Mouse (Mus musculus) heart, embryonic 13.5 days (tissue): ENCODE data around the gene Ahnak. TPM values are rescaled to one million over a fixed set of nuclear protein-coding genes. Genes with fewer than 3 reads are reported as not detected.

Source experiments
- ATAC-seq: fragments of 200-750 bp; cut with Nextera tagmentation; 2 replicates; pipeline ENCODE4 v1.8.0; 2017; ENCODE audit warnings: moderate TSS enrichment; ENCODE audit not compliant: insufficient number of reproducible peaks, low FRiP score, low TSS enrichment; ENCODE audit errors: extremely low read depth
- H3K27ac ChIP-seq: fragments of 300-500 bp; sonication (generic); replicated peaks from 2 replicates; pipeline ENCODE4 v1.5.1; 2015; ENCODE audit warnings: moderate library complexity, mild to moderate bottlenecking, inconsistent platforms
- H3K27me3 ChIP-seq: fragments of 300-500 bp; sonication (generic); replicated peaks from 2 replicates; pipeline ENCODE4 v1.6.1; 2015; ENCODE audit warnings: mild to moderate bottlenecking, inconsistent platforms
- H3K36me3 ChIP-seq: fragments of 300-500 bp; sonication (generic); 2 replicates; pipeline ENCODE4 v1.6.1; 2015; ENCODE audit warnings: mild to moderate bottlenecking, inconsistent platforms
- H3K4me1 ChIP-seq: fragments of 300-500 bp; sonication (generic); 2 replicates; pipeline ENCODE4 v1.6.1; 2015; ENCODE audit warnings: inconsistent platforms
- H3K4me2 ChIP-seq: fragments of 300-500 bp; sonication (generic); 2 replicates; pipeline ENCODE4 v1.6.1; 2015; ENCODE audit warnings: inconsistent platforms, mild to moderate bottlenecking, moderate library complexity
- H3K4me3 ChIP-seq: fragments of 300-500 bp; sonication (generic); 2 replicates; pipeline ENCODE4 v1.5.1; 2015; ENCODE audit warnings: moderate library complexity, mild to moderate bottlenecking, inconsistent platforms
- H3K9ac ChIP-seq: fragments of 300-500 bp; sonication (generic); 2 replicates; pipeline ENCODE4 v1.6.1; 2015; ENCODE audit warnings: inconsistent platforms, mild to moderate bottlenecking, moderate library complexity
- H3K9me3 ChIP-seq: fragments of 300-500 bp; sonication (generic); 2 replicates; pipeline ENCODE4 v1.6.1; 2016; ENCODE audit warnings: inconsistent platforms
- WGBS: fragments of 180-500 bp; shearing (Covaris S2); methylation state at CpG from one replicate; pipeline ENCODE4 v1.1.7; 2015; ENCODE audit warnings: mixed read lengths; 5-methylcytosine and 5-hydroxymethylcytosine counted together
- polyA plus RNA-seq: library from polyadenylated mRNA; unstranded; fragments of >200 nt; fragmentation: Nextera tagmentation; extraction: Ambion mirVana; gene quantifications from 2 replicates; pipeline ENCODE4 v1.2.1, GENCODE M21; 2015

The Ahnak gene
- polyA plus RNA-seq, result 22.8 TPM in 2 replicates

GRCm38 (mm10) chr19:8989066-8989566, at the start of gene Ahnak:
Ahnak (plus strand) TSS chr19:8989284.
- no peaks in the 10 kb centered on the region for H3K36me3 ChIP-seq
- WGBS, result under 1% methylated on average over 39 of the region's 42 CpGs
- H3K9me3 ChIP-seq, result no peaks in the 10 kb centered on the region
- peak within 1 kb of the TSS; percentile 71 for H3K4me2 ChIP-seq
- peak; percentile 16; the same call in 1 of the 2 replicates for ATAC-seq
- peak within 1 kb of the TSS; percentile 71 for H3K4me3 ChIP-seq
- peak within 1 kb of the TSS; percentile 93 for H3K27ac ChIP-seq
- H3K9ac ChIP-seq, result peak within 1 kb of the TSS; percentile 90
- H3K27me3 ChIP-seq, result no peaks in the 10 kb centered on the region
- peaks cover 85% of the 10 kb centered on the region for H3K4me1 ChIP-seq

- Histone ChIP-seq H3K4me1 (peaks cover 39% of the 10 kb centered on the region), H3K27me3 (no peaks in the 10 kb centered on the region), H3K4me2 (peak overlapping the region; percentile 82), H3K36me3 (peaks cover 56% of the 10 kb centered on the region), H3K9ac (peak overlapping the region; percentile 98), H3K27ac (peak overlapping the region; percentile 77; the same call in 1 of the 2 replicates), H3K9me3 (no peaks in the 10 kb centered on the region), H3K4me3 (peak overlapping the region; percentile 92)
- 83% methylated on average over 15 of the region's 15 CpGs for WGBS
- no peak for ATAC-seq
Observed at GRCm38 (mm10) chr19:8940526-8941133, 48.5 kb upstream of the Ahnak start.

GRCm38 (mm10) chr19:8941136-8941514, 48.0 kb upstream of the Ahnak start:
- H3K27me3 ChIP-seq, result no peaks in the 10 kb centered on the region
- peak overlapping the region; percentile 82 for H3K4me2 ChIP-seq
- peak overlapping the region; percentile 92 for H3K4me3 ChIP-seq
- ATAC-seq, result no peak
- no peaks in the 10 kb centered on the region for H3K9me3 ChIP-seq
- H3K27ac ChIP-seq, result peak overlapping the region; percentile 77
- 33% methylated on average over 10 of the region's 10 CpGs for WGBS
- H3K9ac ChIP-seq, result peak overlapping the region; percentile 98
- H3K36me3 ChIP-seq, result peaks cover 58% of the 10 kb centered on the region
- H3K4me1 ChIP-seq, result peaks cover 39% of the 10 kb centered on the region

DNA sequence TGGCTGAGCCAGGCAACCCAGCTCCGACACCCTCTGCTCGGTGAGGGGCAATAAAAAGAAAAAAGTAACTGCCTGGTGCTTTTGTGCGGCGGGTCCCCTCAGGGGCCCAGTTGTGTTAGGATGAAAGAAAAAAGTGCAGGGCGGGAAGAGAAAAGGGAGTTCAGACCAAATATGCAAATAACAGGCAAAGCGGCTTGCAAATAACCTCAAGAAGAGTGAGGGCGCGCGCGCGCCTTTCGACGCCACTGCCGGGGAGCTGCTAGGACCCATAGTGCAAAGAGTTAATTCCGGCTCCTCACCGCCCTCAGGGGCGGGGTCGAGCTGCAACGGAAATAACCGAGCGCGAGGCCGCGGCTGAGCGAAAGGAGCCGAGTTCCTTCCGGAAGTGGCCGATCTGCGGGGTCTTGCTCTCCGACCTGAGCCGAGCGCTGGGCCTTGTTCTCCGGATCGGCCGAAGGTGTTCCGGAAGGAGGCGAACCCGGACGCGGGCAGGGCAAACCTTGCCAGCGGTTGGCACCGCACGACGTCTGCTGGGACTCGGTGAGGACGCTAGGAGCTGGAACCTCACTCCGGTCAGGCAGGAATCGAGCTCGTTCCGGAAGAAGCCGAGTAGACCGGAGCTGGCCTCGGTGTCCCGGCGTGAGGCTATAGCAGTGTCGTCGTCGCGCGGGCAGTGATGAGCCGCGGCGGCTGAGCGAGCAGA, 47.4 kb upstream of the Ahnak start, which contains the start of gene Mta2:
Gene Mta2 (plus strand): TSS at position 361 of the 703 bp plus-strand sequence.
- Histone ChIP-seq H3K27me3 (no peaks in the 10 kb centered on the region), H3K4me3 (peak within 1 kb of the TSS; percentile 92), H3K9ac (peak within 1 kb of the TSS; percentile 98), H3K9me3 (no peaks in the 10 kb centered on the region), H3K36me3 (peaks cover 58% of the 10 kb centered on the region), H3K4me2 (peak within 1 kb of the TSS; percentile 82), H3K27ac (peak within 1 kb of the TSS; percentile 98), H3K4me1 (peaks cover 39% of the 10 kb centered on the region)
- ATAC-seq, result peak; percentile 78
- WGBS, result under 1% methylated on average over 64 of the region's 64 CpGs

- peak; percentile 20; the same call in 1 of the 2 replicates for ATAC-seq
- Histone ChIP-seq H3K4me2 (peak overlapping the region; percentile 82), H3K4me3 (peak overlapping the region; percentile 92), H3K36me3 (peaks cover 58% of the 10 kb centered on the region), H3K27me3 (no peaks in the 10 kb centered on the region), H3K4me1 (peaks cover 39% of the 10 kb centered on the region), H3K27ac (peak overlapping the region; percentile 98), H3K9me3 (no peaks in the 10 kb centered on the region), H3K9ac (peak overlapping the region; percentile 98)
- WGBS, result under 1% methylated on average over 46 of the region's 46 CpGs
Observed at GRCm38 (mm10) chr19:8942276-8942964, 46.7 kb upstream of the Ahnak start.

DNA sequence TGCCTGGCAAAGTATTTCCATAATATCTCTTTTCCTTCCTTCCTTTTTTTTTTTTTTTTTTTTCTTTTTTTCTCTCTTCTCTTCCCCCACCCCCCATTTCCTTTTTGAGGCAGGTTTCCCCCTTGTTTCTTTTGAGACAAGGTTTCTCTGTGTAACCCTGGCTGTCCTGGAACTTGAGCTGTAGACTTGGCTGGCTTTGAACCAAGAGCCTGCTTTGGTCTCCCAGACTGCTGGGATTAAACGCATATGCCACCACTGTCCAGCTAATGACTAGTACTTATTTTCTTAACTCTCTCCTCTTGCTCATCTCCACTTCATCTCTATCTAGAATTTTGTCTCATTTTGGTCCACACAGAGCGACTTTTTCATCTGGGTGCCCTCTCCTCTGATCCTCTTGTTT, 46.0 kb upstream of the Ahnak start:
- no peak for ATAC-seq
- Histone ChIP-seq H3K27ac (peak overlapping the region; percentile 98; the same call in 1 of the 2 replicates), H3K27me3 (no peaks in the 10 kb centered on the region), H3K9ac (peak overlapping the region; percentile 98), H3K4me1 (peaks cover 39% of the 10 kb centered on the region), H3K4me3 (peak overlapping the region; percentile 92), H3K36me3 (peaks cover 59% of the 10 kb centered on the region), H3K9me3 (no peaks in the 10 kb centered on the region), H3K4me2 (peak overlapping the region; percentile 82)
- WGBS, result 60% methylated on average over 2 of the region's 2 CpGs

DNA sequence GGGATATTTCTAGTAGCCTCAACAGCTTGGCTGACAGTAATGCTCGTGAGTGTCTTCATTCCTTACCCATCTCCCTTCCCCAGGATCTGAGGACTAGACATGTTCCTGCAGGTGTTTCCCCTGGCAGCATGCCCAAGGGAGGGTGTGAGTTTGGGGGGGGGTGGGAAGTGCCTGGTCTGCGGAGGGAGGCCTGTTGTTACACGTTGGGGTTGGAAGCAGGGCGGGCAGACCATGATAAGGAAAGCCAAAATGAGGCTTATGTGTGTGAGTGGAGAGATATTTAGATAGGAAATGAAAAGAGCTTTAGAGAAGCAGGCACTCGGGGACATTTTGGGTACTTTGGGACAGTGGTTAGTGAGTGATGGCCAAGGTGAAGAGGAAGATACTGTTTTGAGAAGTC, 45.0 kb upstream of the Ahnak start:
- Histone ChIP-seq H3K4me1 (peaks cover 39% of the 10 kb centered on the region), H3K4me3 (peak overlapping the region; percentile 92), H3K9ac (peak overlapping the region; percentile 98), H3K9me3 (no peaks in the 10 kb centered on the region), H3K27me3 (no peaks in the 10 kb centered on the region), H3K4me2 (peak overlapping the region; percentile 82), H3K27ac (peak overlapping the region; percentile 46), H3K36me3 (peaks cover 59% of the 10 kb centered on the region)
- ATAC-seq, result no peak
- WGBS, result 36% methylated on average over 5 of the region's 5 CpGs

GRCm38 (mm10) chr19:8944750-8945149, 44.3 kb upstream of the Ahnak start:
- WGBS, result 29% methylated on average over 5 of the region's 5 CpGs
- H3K27ac ChIP-seq, result peak overlapping the region; percentile 55
- H3K4me1 ChIP-seq, result peaks cover 39% of the 10 kb centered on the region
- H3K9me3 ChIP-seq, result no peaks in the 10 kb centered on the region
- H3K27me3 ChIP-seq, result no peaks in the 10 kb centered on the region
- H3K4me3 ChIP-seq, result peak overlapping the region; percentile 92
- ATAC-seq, result no peak
- H3K36me3 ChIP-seq, result peaks cover 59% of the 10 kb centered on the region
- H3K9ac ChIP-seq, result peak overlapping the region; percentile 98
- H3K4me2 ChIP-seq, result peak overlapping the region; percentile 82

- H3K27me3 ChIP-seq, result no peaks in the 10 kb centered on the region
- peaks cover 64% of the 10 kb centered on the region for H3K36me3 ChIP-seq
- ATAC-seq, result no peak
- H3K4me1 ChIP-seq, result peaks cover 39% of the 10 kb centered on the region
- H3K27ac ChIP-seq, result peak overlapping the region; percentile 55
- H3K9ac ChIP-seq, result peak overlapping the region; percentile 98
- H3K4me3 ChIP-seq, result peak overlapping the region; percentile 92
- H3K4me2 ChIP-seq, result peak overlapping the region; percentile 82
- 72% methylated on average over 6 of the region's 6 CpGs for WGBS
- H3K9me3 ChIP-seq, result no peaks in the 10 kb centered on the region
Observed at GRCm38 (mm10) chr19:8945251-8945650, 43.8 kb upstream of the Ahnak start.

DNA sequence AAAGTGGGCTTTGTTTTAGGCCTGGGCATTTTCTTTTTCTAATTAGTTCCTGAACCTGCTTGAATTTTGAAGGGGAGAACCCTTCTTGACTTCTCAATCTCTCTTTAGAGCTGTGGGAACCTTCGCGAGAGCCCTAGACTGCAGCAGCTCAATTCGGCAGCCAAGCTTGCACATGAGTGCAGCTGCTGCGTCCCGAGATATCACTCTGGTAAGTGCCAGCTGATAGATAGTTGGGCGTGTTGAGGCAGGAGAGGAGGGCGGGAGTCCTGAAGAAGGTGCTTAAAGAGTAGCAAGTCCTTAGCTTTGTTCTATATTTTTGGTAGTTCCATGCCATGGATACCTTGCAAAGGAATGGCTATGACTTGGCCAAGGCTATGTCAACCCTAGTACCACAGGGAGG, 42.2 kb upstream of the Ahnak start:
- no peak overlapping the region for H3K27ac ChIP-seq
- H3K9me3 ChIP-seq, result no peaks in the 10 kb centered on the region
- H3K36me3 ChIP-seq, result peaks cover 80% of the 10 kb centered on the region
- H3K27me3 ChIP-seq, result no peaks in the 10 kb centered on the region
- WGBS, result 81% methylated on average over 7 of the region's 7 CpGs
- no peak overlapping the region for H3K4me2 ChIP-seq
- no peak overlapping the region for H3K9ac ChIP-seq
- ATAC-seq, result no peak
- H3K4me3 ChIP-seq, result no peak overlapping the region
- H3K4me1 ChIP-seq, result peaks cover 30% of the 10 kb centered on the region

DNA sequence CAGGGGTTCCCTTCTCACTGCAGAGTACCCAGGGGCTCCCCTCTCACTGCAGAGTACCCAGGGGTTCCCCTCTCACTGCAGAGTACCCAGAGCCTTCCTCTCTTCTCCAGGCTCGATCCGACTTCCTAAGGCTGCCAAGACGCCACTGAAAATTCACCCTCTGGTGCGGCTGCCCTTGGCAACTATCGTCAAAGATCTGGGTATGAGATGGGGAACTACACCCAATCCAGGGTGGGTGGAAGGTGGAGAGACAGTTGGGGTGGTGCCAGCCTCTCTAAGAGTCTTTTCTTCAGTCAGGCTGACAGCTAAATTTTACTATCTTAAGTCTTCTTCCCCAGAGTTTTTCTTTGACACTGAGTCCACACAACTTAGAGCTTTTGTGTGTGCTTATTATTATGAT, 38.9 kb upstream of the Ahnak start:
- peaks cover 77% of the 10 kb centered on the region for H3K36me3 ChIP-seq
- no peak overlapping the region for H3K9ac ChIP-seq
- WGBS, result 94% methylated on average over 5 of the region's 5 CpGs
- no peak overlapping the region for H3K4me3 ChIP-seq
- no peaks in the 10 kb centered on the region for H3K9me3 ChIP-seq
- no peak overlapping the region for H3K4me2 ChIP-seq
- peaks cover 26% of the 10 kb centered on the region for H3K4me1 ChIP-seq
- H3K27me3 ChIP-seq, result no peaks in the 10 kb centered on the region
- ATAC-seq, result no peak
- no peak overlapping the region for H3K27ac ChIP-seq
